Mouse (Mus musculus): Measurements from ENCODE around the gene Ttll5. TPM values are rescaled to one million over a fixed set of nuclear protein-coding genes. Genes with fewer than 3 reads are reported as not detected.

Gene Ttll5
- polyA plus RNA-seq, 1 experiment from 2014 or later: 17.7 TPM

DNA sequence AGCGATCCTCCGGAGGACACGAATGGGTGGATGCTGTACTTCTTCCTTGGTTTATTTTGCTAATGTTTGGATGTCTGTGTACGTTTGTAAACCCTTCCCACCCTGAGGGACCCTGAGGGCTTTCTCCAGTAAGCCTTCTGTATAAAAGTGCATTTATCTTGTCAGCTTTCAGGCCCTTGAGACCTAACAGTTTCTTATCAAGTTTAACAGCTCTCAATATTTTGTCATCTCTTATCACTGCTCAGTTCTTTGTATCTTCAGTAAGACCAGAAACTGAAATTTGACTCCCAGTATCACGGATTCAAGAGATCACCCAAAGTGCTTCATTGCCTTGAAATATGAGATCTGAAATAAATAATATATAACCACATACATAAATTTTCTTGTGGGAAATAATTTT lies 206.5 kb downstream of the Ttll5 start:
- H3K27me3 ChIP-seq (replicated peaks; ENCODE audit: control insufficient read depth, insufficient read depth, low read length): no peaks in the 10 kb centered on the region
- H3K4me1 ChIP-seq (replicated peaks; ENCODE audit: control insufficient read depth, insufficient read depth, low read length): 0 out of 2 replicates have a peak, but pooled peaks cover 3% of the 10 kb centered on the region
- H3K27ac ChIP-seq (ENCODE audit: low read depth): no peak overlapping the region
- H3K9ac ChIP-seq (ENCODE audit: low read length): no peak overlapping the region
- no peak for DNase-seq (ENCODE audit: low spot score)
- no peak overlapping the region for H3K4me3 ChIP-seq (ENCODE audit: low read depth, low read length)
- no peak overlapping the region for H3K4me2 ChIP-seq (ENCODE audit: low read length)
- no peaks in the 10 kb centered on the region for H3K36me3 ChIP-seq (ENCODE audit: control insufficient read depth, insufficient read depth, low read length)
- H3K9me3 ChIP-seq (ENCODE audit: control insufficient read depth, low read length): no peaks in the 10 kb centered on the region
- 49% methylated on average over 5 of the region's 5 CpGs for WGBS
- no peak for ATAC-seq (replicated peaks; ENCODE audit: low FRiP score, low TSS enrichment, low read depth)

DNA sequence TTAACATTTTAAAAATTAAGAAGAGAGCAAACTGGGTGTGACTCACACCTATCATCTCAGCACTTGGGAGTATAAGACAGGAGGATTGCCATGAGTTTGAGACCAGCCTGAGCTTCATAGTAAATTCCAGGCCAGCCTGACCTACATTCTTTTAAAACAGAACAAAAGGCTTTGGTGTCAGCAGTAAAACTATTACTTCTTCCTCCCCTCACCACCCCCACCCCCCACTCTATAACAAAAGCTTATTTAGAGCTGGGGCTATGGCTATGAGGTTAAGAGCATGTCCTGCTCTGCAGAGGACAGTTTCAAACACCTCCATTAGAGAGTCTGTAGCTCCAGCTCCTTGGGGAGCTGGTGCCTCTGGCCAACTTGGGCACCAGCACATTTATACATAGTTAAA lies 211.1 kb downstream of the Ttll5 start:
- no peaks in the 10 kb centered on the region for H3K27me3 ChIP-seq (replicated peaks; ENCODE audit: control insufficient read depth, insufficient read depth, low read length)
- H3K4me1 ChIP-seq (replicated peaks; ENCODE audit: control insufficient read depth, insufficient read depth, low read length): peaks cover 23% of the 10 kb centered on the region; the same call in 1 of the 2 replicates
- no peak overlapping the region for H3K9ac ChIP-seq (ENCODE audit: low read length)
- ATAC-seq (replicated peaks; ENCODE audit: low FRiP score, low TSS enrichment, low read depth) (no peak), DNase-seq (ENCODE audit: low spot score) (no peak)
- no peak overlapping the region for H3K27ac ChIP-seq (ENCODE audit: low read depth)
- no peak overlapping the region for H3K4me2 ChIP-seq (ENCODE audit: low read length)
- no peaks in the 10 kb centered on the region for H3K36me3 ChIP-seq (ENCODE audit: control insufficient read depth, insufficient read depth, low read length)
- no peak overlapping the region for H3K4me3 ChIP-seq (ENCODE audit: low read depth, low read length)
- H3K9me3 ChIP-seq (ENCODE audit: control insufficient read depth, low read length): no peaks in the 10 kb centered on the region

- no peaks in the 10 kb centered on the region for H3K9me3 ChIP-seq (ENCODE audit: control insufficient read depth, low read length)
- H3K27ac ChIP-seq (ENCODE audit: low read depth): peak overlapping the region; percentile 43; the same call in 1 of the 2 replicates
- no peak overlapping the region for H3K4me2 ChIP-seq (ENCODE audit: low read length)
- peaks cover 23% of the 10 kb centered on the region; the same call in 1 of the 2 replicates for H3K4me1 ChIP-seq (replicated peaks; ENCODE audit: control insufficient read depth, insufficient read depth, low read length)
- ATAC-seq (replicated peaks; ENCODE audit: low FRiP score, low TSS enrichment, low read depth) (no peak), DNase-seq (ENCODE audit: low spot score) (no peak)
- H3K27me3 ChIP-seq (replicated peaks; ENCODE audit: control insufficient read depth, insufficient read depth, low read length): no peaks in the 10 kb centered on the region
- 39% methylated on average over 9 of the region's 9 CpGs for WGBS
- H3K9ac ChIP-seq (ENCODE audit: low read length): no peak overlapping the region
- H3K36me3 ChIP-seq (ENCODE audit: control insufficient read depth, insufficient read depth, low read length): no peaks in the 10 kb centered on the region
- no peak overlapping the region for H3K4me3 ChIP-seq (ENCODE audit: low read depth, low read length)
Observed at GRCm38 (mm10) chr12:86036368-86037166, 212.1 kb downstream of the Ttll5 start.

DNA sequence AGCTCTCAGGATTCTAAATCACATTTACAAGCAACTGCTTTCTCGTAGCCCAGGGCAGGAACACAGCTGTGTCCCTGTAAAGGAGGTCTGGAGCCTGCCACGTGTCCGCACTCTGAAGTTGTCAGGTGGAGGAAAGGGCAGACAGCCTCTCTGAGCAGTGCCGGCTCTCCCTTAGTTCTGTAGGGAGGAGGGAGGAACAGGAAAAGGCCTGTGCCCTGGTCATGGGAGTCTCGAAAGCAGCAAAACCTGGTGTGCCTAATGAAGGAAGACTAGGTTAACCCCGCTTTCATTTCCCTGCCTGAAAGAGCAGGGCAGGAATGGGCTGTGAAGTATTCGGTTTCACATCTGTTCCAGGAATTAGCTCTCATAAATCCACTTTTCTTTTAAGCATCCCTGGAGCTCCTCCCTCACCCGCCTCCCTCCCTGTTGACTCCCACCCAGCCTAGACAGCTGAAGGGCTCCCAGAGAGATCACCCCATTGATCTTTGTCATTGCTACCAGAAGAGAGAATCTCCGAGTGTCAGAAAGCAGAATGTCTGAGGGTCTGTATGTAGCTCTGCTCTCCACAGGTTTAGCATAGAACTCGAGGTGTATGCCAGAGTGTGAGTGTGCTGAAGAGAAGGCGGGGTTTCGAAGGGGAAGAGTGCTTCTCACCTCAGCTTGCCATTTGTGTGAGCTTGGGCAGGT lies 212.9 kb downstream of the Ttll5 start:
- DNase-seq (ENCODE audit: low spot score): peak; percentile 54
- H3K4me1 ChIP-seq (replicated peaks; ENCODE audit: control insufficient read depth, insufficient read depth, low read length): peaks cover 23% of the 10 kb centered on the region; the same call in 1 of the 2 replicates
- H3K9me3 ChIP-seq (ENCODE audit: control insufficient read depth, low read length): no peaks in the 10 kb centered on the region
- H3K36me3 ChIP-seq (ENCODE audit: control insufficient read depth, insufficient read depth, low read length): no peaks in the 10 kb centered on the region
- H3K27ac ChIP-seq (ENCODE audit: low read depth): peak overlapping the region; percentile 43; the same call in 1 of the 2 replicates
- ATAC-seq (replicated peaks; ENCODE audit: low FRiP score, low TSS enrichment, low read depth): peak; percentile 60; the same call in 1 of the 2 replicates
- no peak overlapping the region for H3K9ac ChIP-seq (ENCODE audit: low read length)
- H3K27me3 ChIP-seq (replicated peaks; ENCODE audit: control insufficient read depth, insufficient read depth, low read length): no peaks in the 10 kb centered on the region
- no peak overlapping the region for H3K4me3 ChIP-seq (ENCODE audit: low read depth, low read length)
- peak overlapping the region; percentile 15; the same call in 1 of the 2 replicates for H3K4me2 ChIP-seq (ENCODE audit: low read length)
- 28% methylated on average over 12 of the region's 12 CpGs for WGBS

- Histone ChIP-seq H3K27me3 (replicated peaks; ENCODE audit: control insufficient read depth, insufficient read depth, low read length) (no peaks in the 10 kb centered on the region), H3K4me3 (ENCODE audit: low read depth, low read length) (no peak overlapping the region), H3K4me1 (replicated peaks; ENCODE audit: control insufficient read depth, insufficient read depth, low read length) (peaks cover 23% of the 10 kb centered on the region; the same call in 1 of the 2 replicates), H3K9me3 (ENCODE audit: control insufficient read depth, low read length) (no peaks in the 10 kb centered on the region), H3K9ac (ENCODE audit: low read length) (no peak overlapping the region), H3K4me2 (ENCODE audit: low read length) (no peak overlapping the region), H3K36me3 (ENCODE audit: control insufficient read depth, insufficient read depth, low read length) (no peaks in the 10 kb centered on the region), H3K27ac (ENCODE audit: low read depth) (no peak overlapping the region)
- WGBS: 77% methylated on average over 5 of the region's 5 CpGs
- ATAC-seq (replicated peaks; ENCODE audit: low FRiP score, low TSS enrichment, low read depth) (no peak), DNase-seq (ENCODE audit: low spot score) (no peak)
Observed at GRCm38 (mm10) chr12:86039078-86039477, 214.6 kb downstream of the Ttll5 start.

DNA sequence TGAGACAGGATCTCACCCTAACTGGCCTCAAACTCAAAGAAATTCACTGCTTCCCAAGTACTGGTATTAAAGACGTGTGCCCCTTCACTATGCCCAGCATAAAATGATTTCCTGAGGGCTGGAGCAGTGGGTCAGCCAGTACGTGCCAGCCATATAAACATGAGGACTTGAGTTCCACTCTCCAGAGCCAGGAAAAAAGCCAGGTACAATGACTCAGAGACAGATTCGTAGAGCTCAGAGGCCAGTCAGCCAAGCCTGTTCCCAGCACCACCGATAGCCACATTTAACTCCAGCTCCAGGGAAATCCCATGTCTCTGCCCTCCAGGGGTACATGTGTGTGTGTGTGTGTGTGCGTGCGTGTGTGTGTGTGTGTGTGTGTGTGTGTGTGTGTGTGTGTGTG lies 215.3 kb downstream of the Ttll5 start:
- H3K27me3 ChIP-seq (replicated peaks; ENCODE audit: control insufficient read depth, insufficient read depth, low read length): no peaks in the 10 kb centered on the region
- H3K4me3 ChIP-seq (ENCODE audit: low read depth, low read length): no peak overlapping the region
- 72% methylated on average over 6 of the region's 6 CpGs for WGBS
- no peak overlapping the region for H3K9ac ChIP-seq (ENCODE audit: low read length)
- H3K4me1 ChIP-seq (replicated peaks; ENCODE audit: control insufficient read depth, insufficient read depth, low read length): peaks cover 20% of the 10 kb centered on the region; the same call in 1 of the 2 replicates
- DNase-seq (ENCODE audit: low spot score): no peak
- no peak overlapping the region for H3K4me2 ChIP-seq (ENCODE audit: low read length)
- no peaks in the 10 kb centered on the region for H3K36me3 ChIP-seq (ENCODE audit: control insufficient read depth, insufficient read depth, low read length)
- H3K9me3 ChIP-seq (ENCODE audit: control insufficient read depth, low read length): no peaks in the 10 kb centered on the region
- no peak overlapping the region for H3K27ac ChIP-seq (ENCODE audit: low read depth)
- ATAC-seq (replicated peaks; ENCODE audit: low FRiP score, low TSS enrichment, low read depth): no peak

DNA sequence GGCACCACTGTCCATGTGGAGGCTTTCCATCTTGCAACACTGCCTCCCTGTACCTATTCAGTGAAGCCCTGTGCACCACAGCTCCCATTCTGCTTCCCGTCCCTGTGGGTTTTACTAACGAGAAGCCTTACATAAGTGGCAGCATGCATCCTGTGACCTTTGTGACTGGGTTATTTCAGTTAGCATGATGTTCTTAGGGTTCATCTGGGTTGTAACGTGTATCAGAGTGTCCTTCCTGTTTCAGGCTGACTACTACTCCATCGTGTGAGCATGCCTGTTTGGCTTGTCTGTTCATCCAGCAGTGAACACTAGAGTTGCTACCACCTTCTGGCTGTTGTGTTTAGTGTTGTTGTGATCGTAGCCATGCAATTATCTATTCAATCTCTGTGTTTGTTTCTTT lies 221.7 kb downstream of the Ttll5 start:
- no peaks in the 10 kb centered on the region for H3K36me3 ChIP-seq (ENCODE audit: control insufficient read depth, insufficient read depth, low read length)
- no peak overlapping the region for H3K4me3 ChIP-seq (ENCODE audit: low read depth, low read length)
- H3K4me1 ChIP-seq (replicated peaks; ENCODE audit: control insufficient read depth, insufficient read depth, low read length): no peaks in the 10 kb centered on the region
- H3K4me2 ChIP-seq (ENCODE audit: low read length): no peak overlapping the region
- no peaks in the 10 kb centered on the region for H3K27me3 ChIP-seq (replicated peaks; ENCODE audit: control insufficient read depth, insufficient read depth, low read length)
- DNase-seq (ENCODE audit: low spot score): no peak
- H3K9ac ChIP-seq (ENCODE audit: low read length): no peak overlapping the region
- H3K9me3 ChIP-seq (ENCODE audit: control insufficient read depth, low read length): no peaks in the 10 kb centered on the region
- ATAC-seq (replicated peaks; ENCODE audit: low FRiP score, low TSS enrichment, low read depth): no peak
- WGBS: 87% methylated on average over 5 of the region's 5 CpGs
- H3K27ac ChIP-seq (ENCODE audit: low read depth): no peak overlapping the region

GRCm38 (mm10) chr12:86046776-86047175 lies 222.3 kb downstream of the Ttll5 start:
- no peak for DNase-seq (ENCODE audit: low spot score)
- ATAC-seq (replicated peaks; ENCODE audit: low FRiP score, low TSS enrichment, low read depth): no peak
- no peak overlapping the region for H3K27ac ChIP-seq (ENCODE audit: low read depth)
- H3K4me3 ChIP-seq (ENCODE audit: low read depth, low read length): no peak overlapping the region
- H3K36me3 ChIP-seq (ENCODE audit: control insufficient read depth, insufficient read depth, low read length): no peaks in the 10 kb centered on the region
- H3K4me2 ChIP-seq (ENCODE audit: low read length): no peak overlapping the region
- no peaks in the 10 kb centered on the region for H3K4me1 ChIP-seq (replicated peaks; ENCODE audit: control insufficient read depth, insufficient read depth, low read length)
- no peaks in the 10 kb centered on the region for H3K27me3 ChIP-seq (replicated peaks; ENCODE audit: control insufficient read depth, insufficient read depth, low read length)
- no peak overlapping the region for H3K9ac ChIP-seq (ENCODE audit: low read length)
- no peaks in the 10 kb centered on the region for H3K9me3 ChIP-seq (ENCODE audit: control insufficient read depth, low read length)
- 96% methylated on average over 2 of the region's 2 CpGs for WGBS
